In genomic region chr6:145669596-145670071, GRCm38 (mm10) we compare ENCODE assay signal across 20 mouse cellular contexts. TPM values are rescaled to one million over a fixed set of nuclear protein-coding genes. Genes with fewer than 3 reads are reported as not detected.
DNase-seq lines count a peak whose midpoint lies in the region; ATAC-seq lines count a peak whose summit lies in the region.
"Had no signal": no experiment of that assay in that cellular context is flagged by ENCODE, and none has a peak within 500 bp of the region (broad histone marks: within the 10 kb centered on the region; RNA-seq: fewer than 3 reads in every experiment).

No protein-coding gene starts in this region.

- H3K9me3 ChIP-seq in hindbrain, embryonic 13.5 days: no peaks in the 10 kb centered on the region
- no peaks in the 10 kb centered on the region for H3K9me3 ChIP-seq in hindbrain, embryonic 11.5 days (ENCODE audit: control insufficient read depth, low read length)
- H3K9me3 ChIP-seq: embryonic facial prominence, embryonic 13.5 days; forebrain, embryonic 15.5 days; stomach, embryonic 15.5 days had no signal

- ATAC-seq in hindbrain, embryonic 13.5 days (ENCODE audit: low FRiP score): 0 out of 2 replicates have a peak, but pooled peaks have one; percentile 24
- ATAC-seq in hindbrain, embryonic 11.5 days (ENCODE audit: low FRiP score): no peak
- ATAC-seq: forebrain, embryonic 15.5 days; liver, embryonic 12.5 days had no signal

- no peaks in the 10 kb centered on the region for H3K36me3 ChIP-seq in hindbrain, embryonic 13.5 days
- H3K36me3 ChIP-seq in hindbrain, embryonic 11.5 days (ENCODE audit: control insufficient read depth, insufficient read depth, low read length): no peaks in the 10 kb centered on the region
- H3K36me3 ChIP-seq: embryonic facial prominence, embryonic 13.5 days; forebrain, embryonic 15.5 days; G1E; liver, embryonic 12.5 days; stomach, embryonic 15.5 days had no signal

- no peak for DNase-seq in hindbrain, embryonic 11.5 days (ENCODE audit: low spot score)
- peak; percentile 80 for DNase-seq in Muller cell, postnatal 12 days (ENCODE audit: inconsistent ontology term)
- peak; percentile 41 for DNase-seq in cerebellum, adult 11 months
- peak; percentile 49 to 69 for DNase-seq in cerebellum, postnatal 36 days
- no peak for DNase-seq in embryo, embryonic 10.5 days (ENCODE audit: low spot score)
- no peak for DNase-seq in right cerebral cortex, postnatal 14 days
- no peak for DNase-seq in spleen, postnatal 14 days (ENCODE audit: low spot score in 2 of 2)
- DNase-seq: adrenal gland, postnatal 36 days; right cerebral cortex, postnatal 4 days; thymus, postnatal 14 days had no signal

- no peaks in the 10 kb centered on the region for H3K27me3 ChIP-seq in hindbrain, embryonic 13.5 days
- no peaks in the 10 kb centered on the region for H3K27me3 ChIP-seq in hindbrain, embryonic 11.5 days (ENCODE audit: control insufficient read depth, insufficient read depth, low read length)
- H3K27me3 ChIP-seq: embryonic facial prominence, embryonic 13.5 days; forebrain, embryonic 15.5 days; liver, embryonic 12.5 days; stomach, embryonic 15.5 days had no signal

- H3K4me2 ChIP-seq in hindbrain, embryonic 13.5 days: no peak overlapping the region
- no peak overlapping the region for H3K4me2 ChIP-seq in hindbrain, embryonic 11.5 days (replicated peaks; ENCODE audit: low read depth, low read length)
- H3K4me2 ChIP-seq: embryonic facial prominence, embryonic 13.5 days; forebrain, embryonic 15.5 days; liver, embryonic 12.5 days; stomach, embryonic 15.5 days had no signal

- H3K4me3 ChIP-seq in hindbrain, embryonic 13.5 days: no peak overlapping the region
- H3K4me3 ChIP-seq in hindbrain, embryonic 11.5 days (ENCODE audit: low read depth, low read length): no peak overlapping the region
- H3K4me3 ChIP-seq: embryonic facial prominence, embryonic 13.5 days; forebrain, embryonic 15.5 days; liver, embryonic 12.5 days; myocyte; stomach, embryonic 15.5 days had no signal

- peaks cover 10% of the 10 kb centered on the region for H3K4me1 ChIP-seq in hindbrain, embryonic 13.5 days (replicated peaks)
- no peaks in the 10 kb centered on the region for H3K4me1 ChIP-seq in hindbrain, embryonic 11.5 days (replicated peaks; ENCODE audit: control insufficient read depth, insufficient read depth, low read length)
- H3K4me1 ChIP-seq: embryonic facial prominence, embryonic 13.5 days; liver, embryonic 12.5 days; stomach, embryonic 15.5 days had no signal

- 46% methylated on average over 10 of the region's 10 CpGs for WGBS in hindbrain, embryonic 13.5 days
- 68% methylated on average over 10 of the region's 10 CpGs for WGBS in hindbrain, embryonic 11.5 days

- no peak overlapping the region for H3K9ac ChIP-seq in hindbrain, embryonic 13.5 days
- H3K9ac ChIP-seq in hindbrain, embryonic 11.5 days (ENCODE audit: low read depth, low read length): no peak overlapping the region
- H3K9ac ChIP-seq: embryonic facial prominence, embryonic 13.5 days; forebrain, embryonic 15.5 days; liver, embryonic 12.5 days; stomach, embryonic 15.5 days had no signal

- peak overlapping the region; percentile 42; the same call in 1 of the 2 replicates for H3K27ac ChIP-seq in hindbrain, embryonic 13.5 days
- H3K27ac ChIP-seq in hindbrain, embryonic 11.5 days (ENCODE audit: low read depth, low read length): no peak overlapping the region
- H3K27ac ChIP-seq: embryonic facial prominence, embryonic 13.5 days; forebrain, embryonic 15.5 days; kidney, postnatal 0 days; liver, embryonic 12.5 days; macrophage; stomach, embryonic 15.5 days had no signal

RNA-seq across cellular contexts. Expression of gene Tuba3b, which starts 54.1 kb away (rescaled TPM):
- not detected in 2 replicates for polyA plus RNA-seq in hindbrain, embryonic 13.5 days (2015; fragmentation: Nextera tagmentation; extraction: Ambion mirVana)
- not detected in 2 replicates for polyA plus RNA-seq in hindbrain, embryonic 11.5 days (2014; fragmentation: Nextera tagmentation; extraction: Ambion mirVana)
- polyA plus RNA-seq: embryonic facial prominence, embryonic 13.5 days; forebrain, embryonic 15.5 days; G1E; intestine, embryonic 14.5 days; kidney, postnatal 0 days; liver, embryonic 12.5 days; macrophage; myocyte; stomach, embryonic 15.5 days had no signal

RNA-seq across cellular contexts. Expression of gene Lmntd1, which starts 55.5 kb away (rescaled TPM):
- 0.75 and 1.00 TPM in 2 replicates for polyA plus RNA-seq in hindbrain, embryonic 13.5 days (2015; fragmentation: Nextera tagmentation; extraction: Ambion mirVana)
- polyA plus RNA-seq in hindbrain, embryonic 11.5 days (2014; fragmentation: Nextera tagmentation; extraction: Ambion mirVana): 0.25 TPM in 1 of 2 replicates, not detected in the other
- polyA plus RNA-seq: G1E; liver, embryonic 12.5 days; macrophage; myocyte had no signal

Comparison
In these comparisons a context has a peak if more than half of its experiments do, and no peak if none do; other contexts are left out.
1. DNase-seq: peak in Muller cell, postnatal 12 days (single experiment), cerebellum, adult 11 months (single experiment) and cerebellum, postnatal 36 days (2 of 2); none in hindbrain, embryonic 11.5 days (single experiment), embryo, embryonic 10.5 days (single experiment), right cerebral cortex, postnatal 14 days (single experiment) and spleen, postnatal 14 days (0 of 2).